Mouse (Mus musculus): ENCODE measurements at regions not wholly inside any gene's neighbourhood (a gene's known extent, or its start where the extent isn't known, plus 50 kb on each side); places are given as distances from the start of the nearest gene placed in this dataset.

GRCm38 (mm10) chrX:126280231-126280630 is 262.9 kb downstream of the Gm17267 start:
- peak; percentile 48 for DNase-seq (ENCODE audit: low read depth, low spot score)
